Mouse (Mus musculus): ENCODE data around the gene Ccng2. TPM values are rescaled to one million over a fixed set of nuclear protein-coding genes. Genes with fewer than 3 reads are reported as not detected.

Ccng2 gene
- total RNA-seq, 2 experiments from 2014 or later: 11.3 to 12.0 TPM

Other genes starting within 250 kb of the Ccng2 start
- gene Sowahb, start 222.2 kb upstream of the Ccng2 start, total RNA-seq (2021): not detected
- 10 to 100 TPM; 69.1 to 85.0 TPM for gene Sept11, start 173.8 kb upstream of the Ccng2 start, total RNA-seq (2021)
- gene Ccni, start 60.8 kb upstream of the Ccng2 start, total RNA-seq (2021): 10 to 100 TPM; 47.4 to 63.9 TPM
- gene 2010109A12Rik, start 60.7 kb upstream of the Ccng2 start, total RNA-seq (2021): not detected